Mouse (Mus musculus) kidney, embryonic 14.5 days (tissue): ENCODE results near the gene Lrp2. TPM values are rescaled to one million over a fixed set of nuclear protein-coding genes. Genes with fewer than 3 reads are reported as not detected.

Experiments used
- ATAC-seq: fragments of 200-750 bp; cut with Nextera tagmentation; 2 replicates; pipeline ENCODE4 v1.8.0; 2017; ENCODE audit warnings: moderate number of reproducible peaks, mild to moderate bottlenecking, moderate TSS enrichment, moderate library complexity; ENCODE audit not compliant: low FRiP score, low TSS enrichment
- H3K27ac ChIP-seq: fragments of 300-500 bp; sonication (generic); 2 replicates; pipeline ENCODE4 v1.5.1; 2014; ENCODE audit warnings: low read depth, mild to moderate bottlenecking, low read length, moderate library complexity, mixed read lengths
- H3K27me3 ChIP-seq: fragments of 300-500 bp; sonication (generic); 2 replicates; pipeline ENCODE4 v1.6.1; 2014; ENCODE audit warnings: mild to moderate bottlenecking, low read length; ENCODE audit not compliant: control insufficient read depth, insufficient read depth
- H3K36me3 ChIP-seq: fragments of 300-500 bp; sonication (generic); 2 replicates; pipeline ENCODE4 v1.6.1; 2014; ENCODE audit warnings: low read length, mixed read lengths; ENCODE audit not compliant: control insufficient read depth, insufficient read depth
- H3K4me1 ChIP-seq: fragments of 300-500 bp; sonication (generic); 2 replicates; pipeline ENCODE4 v1.6.1; 2014; ENCODE audit warnings: low read length, mixed read lengths; ENCODE audit not compliant: control insufficient read depth, insufficient read depth
- H3K4me2 ChIP-seq: fragments of 300-500 bp; sonication (generic); replicated peaks from 2 replicates; pipeline ENCODE4 v1.6.1; 2014; ENCODE audit warnings: low read depth, mild to moderate bottlenecking, low read length
- H3K4me3 ChIP-seq: fragments of 300-500 bp; sonication (generic); 2 replicates; pipeline ENCODE4 v1.5.1; 2014; ENCODE audit warnings: mild to moderate bottlenecking, low read length
- H3K9ac ChIP-seq: fragments of 300-500 bp; sonication (generic); 2 replicates; pipeline ENCODE4 v1.6.1; 2014; ENCODE audit warnings: low read depth, mild to moderate bottlenecking, low read length, moderate library complexity
- H3K9me3 ChIP-seq: fragments of 300-500 bp; sonication (generic); 2 replicates; pipeline ENCODE4 v1.6.1; 2016; ENCODE audit warnings: low read length; ENCODE audit not compliant: control insufficient read depth
- WGBS: fragments of 180-500 bp; shearing (Covaris S2); extraction: QIAGEN DNeasy Blood & Tissue Kit; methylation state at CpG from one replicate; pipeline ENCODE4 v1.1.7; 2014; 5-methylcytosine and 5-hydroxymethylcytosine counted together
- polyA plus RNA-seq: library from polyadenylated mRNA; unstranded; fragments of >200 nt; fragmentation: Nextera tagmentation; extraction: Ambion mirVana; gene quantifications from 2 replicates; pipeline ENCODE4 v1.2.1, GENCODE M21; 2014

The Lrp2 gene
- polyA plus RNA-seq, 1 experiment from 2014 or later, result 13.8 TPM

GRCm38 (mm10) chr2:69459481-69459880 is 126.4 kb downstream of the Lrp2 start:
- no peaks in the 10 kb centered on the region for H3K4me1 ChIP-seq
- H3K9me3 ChIP-seq, result no peaks in the 10 kb centered on the region
- no peaks in the 10 kb centered on the region for H3K36me3 ChIP-seq
- H3K4me3 ChIP-seq, result no peak overlapping the region
- no peaks in the 10 kb centered on the region for H3K27me3 ChIP-seq
- ATAC-seq, result no peak
- H3K4me2 ChIP-seq, result no peak overlapping the region
- no peak overlapping the region for H3K9ac ChIP-seq
- 94% methylated on average over 17 of the region's 17 CpGs for WGBS
- no peak overlapping the region for H3K27ac ChIP-seq

GRCm38 (mm10) chr2:69451128-69451527 is 134.7 kb downstream of the Lrp2 start:
- H3K9me3 ChIP-seq, result no peaks in the 10 kb centered on the region
- H3K36me3 ChIP-seq, result no peaks in the 10 kb centered on the region
- WGBS, result 63% methylated on average over 5 of the region's 5 CpGs
- no peak overlapping the region for H3K4me2 ChIP-seq
- H3K4me3 ChIP-seq, result no peak overlapping the region
- H3K9ac ChIP-seq, result no peak overlapping the region
- H3K27ac ChIP-seq, result no peak overlapping the region
- no peaks in the 10 kb centered on the region for H3K4me1 ChIP-seq
- no peaks in the 10 kb centered on the region for H3K27me3 ChIP-seq
- no peak for ATAC-seq

GRCm38 (mm10) chr2:69448581-69448980 is 137.3 kb downstream of the Lrp2 start:
- ATAC-seq, result no peak
- Histone ChIP-seq H3K27me3 (no peaks in the 10 kb centered on the region), H3K4me1 (no peaks in the 10 kb centered on the region), H3K4me2 (no peak overlapping the region), H3K4me3 (no peak overlapping the region), H3K36me3 (no peaks in the 10 kb centered on the region), H3K9me3 (no peaks in the 10 kb centered on the region), H3K27ac (no peak overlapping the region), H3K9ac (no peak overlapping the region)
- WGBS, result 83% methylated on average over 4 of the region's 4 CpGs

GRCm38 (mm10) chr2:69445896-69446472 is 139.9 kb downstream of the Lrp2 start:
- no peaks in the 10 kb centered on the region for H3K27me3 ChIP-seq
- 69% methylated on average over 4 of the region's 4 CpGs for WGBS
- no peaks in the 10 kb centered on the region for H3K9me3 ChIP-seq
- no peak overlapping the region for H3K4me3 ChIP-seq
- no peak overlapping the region for H3K27ac ChIP-seq
- no peak for ATAC-seq
- H3K9ac ChIP-seq, result no peak overlapping the region
- no peaks in the 10 kb centered on the region for H3K4me1 ChIP-seq
- H3K36me3 ChIP-seq, result no peaks in the 10 kb centered on the region
- no peak overlapping the region for H3K4me2 ChIP-seq

GRCm38 (mm10) chr2:69441656-69442055 is 144.2 kb downstream of the Lrp2 start:
- WGBS, result 74% methylated on average over 3 of the region's 3 CpGs
- H3K9ac ChIP-seq, result no peak overlapping the region
- no peak overlapping the region for H3K4me2 ChIP-seq
- no peak overlapping the region for H3K4me3 ChIP-seq
- no peaks in the 10 kb centered on the region for H3K4me1 ChIP-seq
- no peaks in the 10 kb centered on the region for H3K9me3 ChIP-seq
- no peak overlapping the region for H3K27ac ChIP-seq
- no peaks in the 10 kb centered on the region for H3K36me3 ChIP-seq
- H3K27me3 ChIP-seq, result no peaks in the 10 kb centered on the region
- ATAC-seq, result no peak

- Histone ChIP-seq H3K9me3 (no peaks in the 10 kb centered on the region), H3K4me1 (no peaks in the 10 kb centered on the region), H3K36me3 (no peaks in the 10 kb centered on the region), H3K9ac (no peak overlapping the region), H3K27ac (no peak overlapping the region), H3K27me3 (no peaks in the 10 kb centered on the region), H3K4me3 (no peak overlapping the region), H3K4me2 (no peak overlapping the region)
- peak; percentile 73; the same call in 1 of the 2 replicates for ATAC-seq
- WGBS, result 35% methylated on average over 3 of the region's 3 CpGs
Measured at GRCm38 (mm10) chr2:69428116-69428515, 157.7 kb downstream of the Lrp2 start.

GRCm38 (mm10) chr2:69427141-69427540 is 158.7 kb downstream of the Lrp2 start:
- WGBS, result 80% methylated on average over 10 of the region's 10 CpGs
- Histone ChIP-seq H3K27ac (no peak overlapping the region), H3K9me3 (no peaks in the 10 kb centered on the region), H3K4me1 (no peaks in the 10 kb centered on the region), H3K27me3 (no peaks in the 10 kb centered on the region), H3K4me2 (no peak overlapping the region), H3K9ac (no peak overlapping the region), H3K36me3 (no peaks in the 10 kb centered on the region), H3K4me3 (no peak overlapping the region)
- ATAC-seq, result no peak

- no peaks in the 10 kb centered on the region for H3K9me3 ChIP-seq
- no peak for ATAC-seq
- 100% methylated on average over 1 of the region's 1 CpGs for WGBS
- no peak overlapping the region for H3K9ac ChIP-seq
- no peak overlapping the region for H3K4me3 ChIP-seq
- H3K36me3 ChIP-seq, result no peaks in the 10 kb centered on the region
- H3K4me2 ChIP-seq, result no peak overlapping the region
- no peaks in the 10 kb centered on the region for H3K27me3 ChIP-seq
- H3K27ac ChIP-seq, result no peak overlapping the region
- H3K4me1 ChIP-seq, result no peaks in the 10 kb centered on the region
Measured at GRCm38 (mm10) chr2:69426081-69426480, 159.8 kb downstream of the Lrp2 start.

- Histone ChIP-seq H3K9ac (no peak overlapping the region), H3K4me1 (no peaks in the 10 kb centered on the region), H3K4me3 (no peak overlapping the region), H3K27me3 (no peaks in the 10 kb centered on the region), H3K36me3 (no peaks in the 10 kb centered on the region), H3K4me2 (no peak overlapping the region), H3K9me3 (no peaks in the 10 kb centered on the region), H3K27ac (no peak overlapping the region)
- peak; percentile 43; the same call in 1 of the 2 replicates for ATAC-seq
- WGBS, result 48% methylated on average over 5 of the region's 5 CpGs
Measured at GRCm38 (mm10) chr2:69424829-69425228, 161.0 kb downstream of the Lrp2 start.
